Mouse (Mus musculus) limb, embryonic 13.5 days (tissue): Measurements from ENCODE around the gene Plcxd2. TPM values are rescaled to one million over a fixed set of nuclear protein-coding genes. Genes with fewer than 3 reads are reported as not detected.

Experiments used
- ATAC-seq: fragments of 200-750 bp; cut with Nextera tagmentation; 2 replicates; pipeline ENCODE4 v1.8.0; 2017; ENCODE audit warnings: low read depth, moderate number of reproducible peaks, moderate TSS enrichment; ENCODE audit not compliant: low FRiP score
- H3K27ac ChIP-seq: fragments of 300-500 bp; sonication (generic); 2 replicates; pipeline ENCODE4 v1.5.1; 2015; ENCODE audit warnings: inconsistent platforms, mild to moderate bottlenecking, moderate library complexity
- H3K27me3 ChIP-seq: fragments of 300-500 bp; sonication (generic); 2 replicates; pipeline ENCODE4 v1.6.1; 2015; ENCODE audit warnings: mild to moderate bottlenecking, inconsistent platforms
- H3K36me3 ChIP-seq: fragments of 300-500 bp; sonication (generic); 2 replicates; pipeline ENCODE4 v1.6.1; 2015; ENCODE audit warnings: inconsistent platforms, mild to moderate bottlenecking, moderate library complexity
- H3K4me1 ChIP-seq: fragments of 300-500 bp; sonication (generic); 2 replicates; pipeline ENCODE4 v1.6.1; 2015; ENCODE audit warnings: inconsistent platforms
- H3K4me2 ChIP-seq: fragments of 300-500 bp; sonication (generic); replicated peaks from 2 replicates; pipeline ENCODE4 v1.6.1; 2015; ENCODE audit warnings: inconsistent platforms, mild to moderate bottlenecking, moderate library complexity
- H3K4me3 ChIP-seq: fragments of 300-500 bp; sonication (generic); 2 replicates; pipeline ENCODE4 v1.5.1; 2015; ENCODE audit warnings: moderate library complexity, mild to moderate bottlenecking, inconsistent platforms
- H3K9ac ChIP-seq: fragments of 300-500 bp; sonication (generic); 2 replicates; pipeline ENCODE4 v1.6.1; 2015; ENCODE audit warnings: mild to moderate bottlenecking, inconsistent platforms
- H3K9me3 ChIP-seq: fragments of 300-500 bp; sonication (generic); 2 replicates; pipeline ENCODE4 v1.6.1; 2016; ENCODE audit warnings: inconsistent platforms
- WGBS: fragments of 180-500 bp; shearing (Covaris S2); methylation state at CpG from one replicate; pipeline ENCODE4 v1.1.7; 2015; 5-methylcytosine and 5-hydroxymethylcytosine counted together
- polyA plus RNA-seq: library from polyadenylated mRNA; unstranded; fragments of >200 nt; fragmentation: Nextera tagmentation; extraction: Ambion mirVana; gene quantifications from 2 replicates; pipeline ENCODE4 v1.2.1, GENCODE M21; 2015

Gene Plcxd2
- polyA plus RNA-seq, 1 experiment from 2014 or later: 2.7 TPM

GRCm38 (mm10) chr16:45928090-45928489, 81.9 kb downstream of the Plcxd2 start:
- ATAC-seq: no peak
- H3K4me1 ChIP-seq: peaks cover 38% of the 10 kb centered on the region
- H3K9ac ChIP-seq: no peak overlapping the region
- H3K27me3 ChIP-seq: no peaks in the 10 kb centered on the region
- no peaks in the 10 kb centered on the region for H3K36me3 ChIP-seq
- no peak overlapping the region for H3K4me2 ChIP-seq
- H3K27ac ChIP-seq: no peak overlapping the region
- H3K4me3 ChIP-seq: no peak overlapping the region
- H3K9me3 ChIP-seq: no peaks in the 10 kb centered on the region
- 85% methylated on average over 4 of the region's 4 CpGs for WGBS

GRCm38 (mm10) chr16:45927601-45928000, 82.4 kb downstream of the Plcxd2 start:
- no peak for ATAC-seq
- Histone ChIP-seq H3K4me1 (peaks cover 43% of the 10 kb centered on the region), H3K27ac (no peak overlapping the region), H3K9ac (no peak overlapping the region), H3K4me3 (no peak overlapping the region), H3K4me2 (no peak overlapping the region), H3K36me3 (no peaks in the 10 kb centered on the region), H3K27me3 (no peaks in the 10 kb centered on the region), H3K9me3 (no peaks in the 10 kb centered on the region)
- WGBS: 45% methylated on average over 3 of the region's 3 CpGs

- Histone ChIP-seq H3K36me3 (no peaks in the 10 kb centered on the region), H3K4me3 (no peak overlapping the region), H3K27me3 (no peaks in the 10 kb centered on the region), H3K9me3 (no peaks in the 10 kb centered on the region), H3K9ac (no peak overlapping the region), H3K4me2 (no peak overlapping the region), H3K27ac (no peak overlapping the region), H3K4me1 (peaks cover 48% of the 10 kb centered on the region)
- 91% methylated on average over 5 of the region's 5 CpGs for WGBS
- no peak for ATAC-seq
Observed at GRCm38 (mm10) chr16:45926875-45927274, 83.1 kb downstream of the Plcxd2 start.

GRCm38 (mm10) chr16:45923731-45924424, 86.1 kb downstream of the Plcxd2 start:
- Histone ChIP-seq H3K4me2 (no peak overlapping the region), H3K27me3 (no peaks in the 10 kb centered on the region), H3K4me3 (no peak overlapping the region), H3K27ac (peak overlapping the region; percentile 73), H3K36me3 (no peaks in the 10 kb centered on the region), H3K9ac (no peak overlapping the region), H3K9me3 (no peaks in the 10 kb centered on the region), H3K4me1 (peaks cover 49% of the 10 kb centered on the region)
- peak; percentile 34; the same call in 1 of the 2 replicates for ATAC-seq
- WGBS: 30% methylated on average over 6 of the region's 6 CpGs

- H3K4me3 ChIP-seq: no peak overlapping the region
- H3K9me3 ChIP-seq: no peaks in the 10 kb centered on the region
- H3K27ac ChIP-seq: peak overlapping the region; percentile 73
- H3K4me1 ChIP-seq: peaks cover 45% of the 10 kb centered on the region
- ATAC-seq: peak; percentile 70
- H3K27me3 ChIP-seq: no peaks in the 10 kb centered on the region
- WGBS: 51% methylated on average over 8 of the region's 8 CpGs
- H3K4me2 ChIP-seq: no peak overlapping the region
- H3K36me3 ChIP-seq: no peaks in the 10 kb centered on the region
- H3K9ac ChIP-seq: no peak overlapping the region
Observed at GRCm38 (mm10) chr16:45922546-45923229, 87.3 kb downstream of the Plcxd2 start.

- H3K4me1 ChIP-seq: peaks cover 36% of the 10 kb centered on the region
- no peak overlapping the region for H3K4me3 ChIP-seq
- 52% methylated on average over 8 of the region's 8 CpGs for WGBS
- no peaks in the 10 kb centered on the region for H3K36me3 ChIP-seq
- no peaks in the 10 kb centered on the region for H3K27me3 ChIP-seq
- ATAC-seq: no peak
- no peak overlapping the region for H3K4me2 ChIP-seq
- no peak overlapping the region for H3K27ac ChIP-seq
- no peak overlapping the region for H3K9ac ChIP-seq
- H3K9me3 ChIP-seq: no peaks in the 10 kb centered on the region
Observed at GRCm38 (mm10) chr16:45919572-45919971, 90.4 kb downstream of the Plcxd2 start.

Other genes with a start within 250 kb of the Plcxd2 start
- gene Phldb2, start 56.6 kb downstream of the Plcxd2 start, polyA plus RNA-seq: 76.8 and 77.8 TPM in 2 replicates
- gene Cd96, start 110.0 kb upstream of the Plcxd2 start, polyA plus RNA-seq: 0.78 and 0.92 TPM in 2 replicates
- 3.1 and 4.4 TPM in 2 replicates for gene Gm4737, start 144.9 kb upstream of the Plcxd2 start, polyA plus RNA-seq